Mouse (Mus musculus): ENCODE data around the gene Wfdc16. TPM values are rescaled to one million over a fixed set of nuclear protein-coding genes. Genes with fewer than 3 reads are reported as not detected.
A peak's percentile ranks its signal among the peaks of the same experiment; 100 is the strongest.

The Wfdc16 gene
- not detected in 2 replicates for polyA plus RNA-seq (2015; fragmentation: Nextera tagmentation; extraction: Ambion mirVana)

DNA sequence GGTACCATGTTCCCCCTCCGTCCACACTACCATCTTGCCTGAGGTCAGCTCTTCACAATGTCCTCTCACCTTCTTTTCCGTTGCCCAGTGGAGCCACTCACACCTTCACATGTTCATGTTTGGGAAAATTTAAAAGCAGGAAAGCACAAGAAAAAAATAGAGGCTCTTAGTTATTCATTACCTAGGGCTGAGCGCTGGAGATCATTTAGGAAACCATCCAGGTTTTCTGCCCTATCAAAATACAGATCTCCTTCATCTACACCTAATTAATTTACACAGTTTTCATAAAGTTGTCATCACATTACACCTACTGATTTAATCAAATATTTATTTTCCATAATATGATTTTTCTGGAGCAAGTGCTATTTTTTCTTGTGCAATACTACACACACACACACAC, at the start of gene Wfdc16:
TSS of gene Wfdc16 (minus strand) at position 101 of the 400 bp plus-strand sequence.
- Histone ChIP-seq H3K9ac (no peak within 1 kb of the TSS), H3K4me3 (no peak within 1 kb of the TSS), H3K4me1 (no peaks in the 10 kb centered on the region), H3K27me3 (no peaks in the 10 kb centered on the region), H3K27ac (no peak within 1 kb of the TSS), H3K9me3 (no peaks in the 10 kb centered on the region), H3K36me3 (no peaks in the 10 kb centered on the region), H3K4me2 (no peak within 1 kb of the TSS)
- 83% methylated on average over 3 of the region's 3 CpGs for WGBS
- no peak for ATAC-seq (ENCODE audit: insufficient number of reproducible peaks, insufficient read depth, low FRiP score, low TSS enrichment, low read depth)

- H3K9me3 ChIP-seq, result no peaks in the 10 kb centered on the region
- no peak within 1 kb of the TSS for H3K4me2 ChIP-seq
- no peaks in the 10 kb centered on the region for H3K36me3 ChIP-seq
- 61% methylated on average over 3 of the region's 3 CpGs for WGBS
- H3K27ac ChIP-seq, result no peak within 1 kb of the TSS
- H3K27me3 ChIP-seq, result no peaks in the 10 kb centered on the region
- H3K9ac ChIP-seq, result no peak within 1 kb of the TSS
- H3K4me3 ChIP-seq, result no peak within 1 kb of the TSS
- ATAC-seq (ENCODE audit: insufficient number of reproducible peaks, insufficient read depth, low FRiP score, low TSS enrichment, low read depth), result no peak
- H3K4me1 ChIP-seq, result no peaks in the 10 kb centered on the region
Observed at GRCm38 (mm10) chr2:164684807-164685206, 46.2 kb upstream of the Wfdc16 start, which contains the start of gene Wfdc13. Gene Wfdc13 (plus strand): TSS chr2:164685107.

- 27% methylated on average over 3 of the region's 3 CpGs for WGBS
- no peak overlapping the region for H3K27ac ChIP-seq
- ATAC-seq (ENCODE audit: insufficient number of reproducible peaks, insufficient read depth, low FRiP score, low TSS enrichment, low read depth), result no peak
- H3K36me3 ChIP-seq, result no peaks in the 10 kb centered on the region
- H3K27me3 ChIP-seq, result no peaks in the 10 kb centered on the region
- 0 out of 2 replicates have a peak, but pooled peaks cover 8% of the 10 kb centered on the region for H3K4me1 ChIP-seq
- no peaks in the 10 kb centered on the region for H3K9me3 ChIP-seq
- no peak overlapping the region for H3K9ac ChIP-seq
- H3K4me2 ChIP-seq, result no peak overlapping the region
- no peak overlapping the region for H3K4me3 ChIP-seq
Observed at GRCm38 (mm10) chr2:164679906-164680305, 41.3 kb upstream of the Wfdc16 start.

DNA sequence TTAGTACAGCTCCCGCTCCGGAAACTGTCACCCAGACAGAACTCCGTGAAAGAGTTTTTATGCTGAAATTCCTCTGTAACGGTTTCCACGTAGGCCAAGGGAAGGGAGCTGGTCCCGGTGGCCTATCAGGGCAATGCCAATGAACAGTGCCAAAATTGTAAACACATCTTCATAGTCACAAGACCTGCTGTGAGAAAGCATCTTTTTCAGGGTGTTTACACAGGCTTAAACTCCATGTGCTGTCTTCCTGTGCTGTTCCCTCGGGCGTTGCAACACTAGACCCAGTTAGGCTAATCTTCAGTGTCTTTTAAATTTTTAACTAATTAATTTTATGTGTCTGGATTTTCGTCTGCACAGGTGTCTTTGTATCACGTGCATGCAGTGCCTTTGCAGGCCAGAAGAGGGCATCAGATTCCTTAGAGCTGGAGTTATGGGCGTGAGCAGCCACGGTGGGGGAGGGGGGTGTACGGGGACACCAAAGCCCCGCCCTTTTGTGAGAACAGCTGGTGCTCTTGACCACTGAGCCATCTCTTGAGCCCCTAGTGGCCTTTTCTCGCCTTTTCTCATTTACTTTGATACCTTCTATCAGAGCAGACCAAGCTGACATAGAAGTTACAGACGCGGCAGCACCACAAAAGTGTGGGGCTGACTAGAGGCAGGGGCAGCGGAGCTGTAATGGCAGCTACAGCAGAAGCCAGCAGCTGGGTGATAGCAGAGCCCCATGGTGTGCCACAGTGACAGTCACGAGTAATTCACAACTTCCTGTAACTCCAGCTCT, 40.4 kb upstream of the Wfdc16 start:
- H3K27ac ChIP-seq, result no peak overlapping the region
- H3K9me3 ChIP-seq, result no peaks in the 10 kb centered on the region
- H3K4me2 ChIP-seq, result peak overlapping the region; percentile 58
- WGBS, result 21% methylated on average over 19 of the region's 19 CpGs
- H3K4me1 ChIP-seq, result 0 out of 2 replicates have a peak, but pooled peaks cover 8% of the 10 kb centered on the region
- no peak for ATAC-seq (ENCODE audit: insufficient number of reproducible peaks, insufficient read depth, low FRiP score, low TSS enrichment, low read depth)
- H3K4me3 ChIP-seq, result peak overlapping the region; percentile 39
- H3K27me3 ChIP-seq, result no peaks in the 10 kb centered on the region
- H3K36me3 ChIP-seq, result no peaks in the 10 kb centered on the region
- 0 out of 2 replicates have a peak overlapping the region, but pooled peaks have one; percentile 32 for H3K9ac ChIP-seq

DNA sequence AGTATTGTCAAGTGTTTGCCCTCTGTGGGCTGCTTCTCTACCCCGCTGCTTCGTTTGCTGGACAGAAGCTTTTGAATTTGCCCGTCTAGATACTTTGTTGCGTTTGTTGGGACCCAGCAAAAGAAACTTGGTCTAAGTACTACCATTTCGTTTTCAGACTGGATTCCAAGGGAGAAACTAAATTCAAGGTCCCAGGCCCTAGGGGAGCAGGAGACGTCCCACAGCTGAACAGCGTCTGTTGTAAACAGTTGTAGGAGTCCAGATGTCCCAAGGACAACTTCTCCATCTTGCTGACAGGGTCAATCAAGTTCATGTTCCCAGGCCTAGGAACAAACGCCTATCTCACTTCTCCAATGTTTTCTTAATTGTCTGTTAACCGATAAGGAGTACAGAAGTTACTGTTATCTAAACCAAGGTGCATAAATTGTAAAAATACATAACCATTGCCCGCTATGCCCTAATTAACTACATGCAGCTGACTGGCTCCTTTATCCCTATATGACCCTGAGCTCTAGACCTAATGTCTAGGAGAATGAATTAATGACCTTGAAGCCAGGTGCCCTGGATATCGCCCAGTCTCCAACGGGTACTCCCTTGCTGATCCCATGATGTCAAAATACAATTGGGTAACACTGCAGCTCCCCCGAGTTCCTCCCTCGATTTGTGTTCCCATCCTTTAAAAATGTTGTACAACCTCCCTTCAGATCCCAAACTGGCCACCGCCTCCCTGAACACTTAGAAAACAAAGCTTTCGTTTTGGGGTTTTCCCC, 38.5 kb upstream of the Wfdc16 start:
- Histone ChIP-seq H3K4me2 (no peak overlapping the region), H3K9me3 (no peaks in the 10 kb centered on the region), H3K27me3 (no peaks in the 10 kb centered on the region), H3K4me1 (0 out of 2 replicates have a peak, but pooled peaks cover 8% of the 10 kb centered on the region), H3K9ac (no peak overlapping the region), H3K36me3 (no peaks in the 10 kb centered on the region), H3K4me3 (no peak overlapping the region), H3K27ac (no peak overlapping the region)
- 82% methylated on average over 16 of the region's 16 CpGs for WGBS
- no peak for ATAC-seq (ENCODE audit: insufficient number of reproducible peaks, insufficient read depth, low FRiP score, low TSS enrichment, low read depth)

DNA sequence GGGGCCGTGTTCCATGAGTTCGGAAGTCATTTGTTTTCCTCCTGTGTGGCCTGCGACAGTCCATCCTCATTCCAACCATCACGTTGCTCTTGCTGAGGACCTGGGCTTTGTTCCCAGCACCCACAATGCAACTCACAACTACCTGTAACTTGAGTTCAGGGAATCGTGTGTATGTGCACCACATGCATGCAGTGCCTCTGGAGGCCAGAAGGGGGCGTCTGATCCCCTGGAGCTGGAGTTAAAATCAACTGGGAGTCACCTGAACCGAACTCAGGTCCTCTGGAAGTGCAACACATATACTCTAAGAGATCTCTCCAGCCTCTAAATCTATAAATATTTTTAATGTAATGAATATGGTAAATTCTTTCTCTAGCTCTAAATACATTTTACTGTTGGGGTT, 37.5 kb upstream of the Wfdc16 start:
- H3K4me3 ChIP-seq, result no peak overlapping the region
- 78% methylated on average over 7 of the region's 7 CpGs for WGBS
- H3K4me2 ChIP-seq, result no peak overlapping the region
- no peaks in the 10 kb centered on the region for H3K9me3 ChIP-seq
- H3K4me1 ChIP-seq, result 0 out of 2 replicates have a peak, but pooled peaks cover 8% of the 10 kb centered on the region
- no peaks in the 10 kb centered on the region for H3K27me3 ChIP-seq
- no peak overlapping the region for H3K27ac ChIP-seq
- no peaks in the 10 kb centered on the region for H3K36me3 ChIP-seq
- no peak overlapping the region for H3K9ac ChIP-seq
- ATAC-seq (ENCODE audit: insufficient number of reproducible peaks, insufficient read depth, low FRiP score, low TSS enrichment, low read depth), result no peak

DNA sequence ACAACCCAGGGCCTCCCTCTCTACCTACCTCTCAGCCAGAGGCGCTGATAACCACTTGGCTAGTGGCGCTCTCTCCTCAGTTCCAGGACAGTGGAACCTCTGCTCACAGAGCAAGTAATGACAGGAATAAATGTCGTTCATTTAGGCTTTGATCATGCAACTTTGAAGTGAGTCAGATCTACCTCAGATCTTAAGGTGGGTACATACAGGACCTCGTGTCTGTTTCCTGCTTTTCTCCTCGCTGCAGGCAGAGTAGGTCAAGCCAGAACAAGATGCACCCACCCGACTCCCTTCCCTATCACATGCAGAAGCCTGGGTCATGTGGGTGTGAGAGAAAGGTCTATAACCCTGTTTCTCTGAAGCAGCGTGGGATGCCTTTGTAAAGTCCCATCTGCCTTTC, 35.4 kb upstream of the Wfdc16 start, which contains the start of gene Wfdc11:
TSS of gene Wfdc11 (minus strand) at position 101 of the 400 bp plus-strand sequence.
- H3K9ac ChIP-seq, result no peak within 1 kb of the TSS
- no peak within 1 kb of the TSS for H3K27ac ChIP-seq
- no peaks in the 10 kb centered on the region for H3K36me3 ChIP-seq
- H3K9me3 ChIP-seq, result no peaks in the 10 kb centered on the region
- H3K4me3 ChIP-seq, result no peak within 1 kb of the TSS
- ATAC-seq (ENCODE audit: insufficient number of reproducible peaks, insufficient read depth, low FRiP score, low TSS enrichment, low read depth), result no peak
- no peaks in the 10 kb centered on the region for H3K27me3 ChIP-seq
- no peak within 1 kb of the TSS for H3K4me2 ChIP-seq
- WGBS, result 72% methylated on average over 7 of the region's 7 CpGs
- 0 out of 2 replicates have a peak, but pooled peaks cover 3% of the 10 kb centered on the region for H3K4me1 ChIP-seq

- Histone ChIP-seq H3K9ac (no peak overlapping the region), H3K27ac (no peak overlapping the region), H3K9me3 (no peaks in the 10 kb centered on the region), H3K4me1 (no peaks in the 10 kb centered on the region), H3K27me3 (no peaks in the 10 kb centered on the region), H3K4me3 (no peak overlapping the region), H3K36me3 (no peaks in the 10 kb centered on the region), H3K4me2 (no peak overlapping the region)
- 13% methylated on average over 1 of the region's 1 CpGs for WGBS
- ATAC-seq (ENCODE audit: insufficient number of reproducible peaks, insufficient read depth, low FRiP score, low TSS enrichment, low read depth), result no peak
Observed at GRCm38 (mm10) chr2:164670938-164671337, 32.3 kb upstream of the Wfdc16 start.

DNA sequence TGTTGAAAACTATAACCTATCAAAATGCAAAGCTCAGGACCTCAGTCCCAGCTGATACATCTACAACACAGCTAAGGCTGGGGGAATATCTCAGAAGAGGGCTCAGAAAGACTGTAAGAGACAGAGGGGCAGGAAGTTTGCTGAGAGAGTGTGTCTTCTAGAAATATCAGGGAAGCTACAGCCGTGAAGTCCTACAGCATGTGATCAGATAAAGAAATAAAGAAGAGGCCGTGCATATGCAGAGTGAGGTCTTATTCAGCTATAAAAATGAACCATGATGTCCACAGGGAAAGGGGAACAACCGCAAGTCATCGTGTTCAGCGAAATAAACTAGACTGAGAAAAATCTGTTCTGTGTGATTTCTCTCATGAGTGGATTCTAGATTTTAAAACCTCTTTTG, 31.7 kb upstream of the Wfdc16 start:
- H3K36me3 ChIP-seq, result no peaks in the 10 kb centered on the region
- H3K4me3 ChIP-seq, result no peak overlapping the region
- no peak overlapping the region for H3K27ac ChIP-seq
- no peak overlapping the region for H3K9ac ChIP-seq
- H3K9me3 ChIP-seq, result no peaks in the 10 kb centered on the region
- no peaks in the 10 kb centered on the region for H3K4me1 ChIP-seq
- ATAC-seq (ENCODE audit: insufficient number of reproducible peaks, insufficient read depth, low FRiP score, low TSS enrichment, low read depth), result no peak
- H3K4me2 ChIP-seq, result no peak overlapping the region
- H3K27me3 ChIP-seq, result no peaks in the 10 kb centered on the region
- 82% methylated on average over 5 of the region's 5 CpGs for WGBS

DNA sequence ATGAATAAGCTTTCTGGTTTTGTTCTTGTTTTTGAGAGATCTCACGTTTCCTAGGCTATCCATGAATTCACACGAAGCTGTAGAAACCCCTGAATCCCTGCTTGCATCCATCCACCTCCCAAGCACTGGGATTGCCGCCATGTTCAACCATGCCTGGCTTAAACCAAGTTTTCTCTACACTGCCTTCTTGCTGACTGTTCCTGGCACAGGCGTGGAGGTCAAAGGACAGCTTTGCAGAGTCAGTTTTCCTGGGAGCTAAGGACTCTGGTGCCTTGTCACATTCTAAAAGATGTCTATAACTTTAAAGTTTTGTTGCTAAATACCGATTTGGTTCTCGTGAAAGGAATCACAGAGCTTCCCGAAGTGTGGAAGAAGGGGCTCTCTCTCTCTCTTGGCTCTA, 26.3 kb upstream of the Wfdc16 start:
- Histone ChIP-seq H3K4me3 (no peak overlapping the region), H3K4me1 (no peaks in the 10 kb centered on the region), H3K27ac (no peak overlapping the region), H3K4me2 (no peak overlapping the region), H3K9me3 (no peaks in the 10 kb centered on the region), H3K9ac (no peak overlapping the region), H3K36me3 (no peaks in the 10 kb centered on the region), H3K27me3 (no peaks in the 10 kb centered on the region)
- WGBS, result 83% methylated on average over 7 of the region's 7 CpGs
- no peak for ATAC-seq (ENCODE audit: insufficient number of reproducible peaks, insufficient read depth, low FRiP score, low TSS enrichment, low read depth)

DNA sequence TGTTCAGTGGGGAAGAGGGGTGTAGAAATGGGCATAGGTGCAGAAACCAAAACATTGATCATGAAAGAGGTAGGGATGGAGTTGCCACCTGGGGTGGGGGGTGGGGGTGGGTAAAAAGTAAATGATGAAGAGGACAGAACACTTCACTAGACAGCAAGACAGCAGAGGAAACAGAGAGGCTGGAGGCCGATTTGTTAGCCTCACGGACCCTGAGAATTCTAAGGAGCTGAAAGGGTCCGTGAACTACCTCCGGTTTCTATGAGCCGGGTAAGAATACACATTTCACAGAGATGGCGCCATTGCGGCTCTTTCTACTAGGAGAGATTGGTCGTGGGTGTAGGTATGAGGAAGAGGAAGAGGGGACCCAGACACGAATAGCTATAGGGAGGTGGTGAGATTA, 17.9 kb upstream of the Wfdc16 start, which contains the start of gene Wfdc9:
TSS of gene Wfdc9 (minus strand) at position 101 of the 400 bp plus-strand sequence.
- Histone ChIP-seq H3K9ac (no peak within 1 kb of the TSS), H3K27me3 (peaks cover 7% of the 10 kb centered on the region), H3K27ac (no peak within 1 kb of the TSS), H3K4me1 (no peaks in the 10 kb centered on the region; the same call in 1 of the 2 replicates), H3K4me3 (no peak within 1 kb of the TSS), H3K4me2 (no peak within 1 kb of the TSS), H3K9me3 (no peaks in the 10 kb centered on the region), H3K36me3 (no peaks in the 10 kb centered on the region)
- ATAC-seq (ENCODE audit: insufficient number of reproducible peaks, insufficient read depth, low FRiP score, low TSS enrichment, low read depth), result no peak
- 83% methylated on average over 9 of the region's 9 CpGs for WGBS
